Mouse (Mus musculus) kidney, embryonic 14.5 days (tissue): ENCODE data around the gene Adm2. TPM values are rescaled to one million over a fixed set of nuclear protein-coding genes. Genes with fewer than 3 reads are reported as not detected.

Source experiments
- ATAC-seq: fragments of 200-750 bp; cut with Nextera tagmentation; 2 replicates; pipeline ENCODE4 v1.8.0; 2017; ENCODE audit warnings: moderate number of reproducible peaks, mild to moderate bottlenecking, moderate TSS enrichment, moderate library complexity; ENCODE audit not compliant: low FRiP score, low TSS enrichment
- H3K27ac ChIP-seq: fragments of 300-500 bp; sonication (generic); 2 replicates; pipeline ENCODE4 v1.5.1; 2014; ENCODE audit warnings: low read depth, mild to moderate bottlenecking, low read length, moderate library complexity, mixed read lengths
- H3K27me3 ChIP-seq: fragments of 300-500 bp; sonication (generic); 2 replicates; pipeline ENCODE4 v1.6.1; 2014; ENCODE audit warnings: mild to moderate bottlenecking, low read length; ENCODE audit not compliant: control insufficient read depth, insufficient read depth
- H3K36me3 ChIP-seq: fragments of 300-500 bp; sonication (generic); 2 replicates; pipeline ENCODE4 v1.6.1; 2014; ENCODE audit warnings: low read length, mixed read lengths; ENCODE audit not compliant: control insufficient read depth, insufficient read depth
- H3K4me1 ChIP-seq: fragments of 300-500 bp; sonication (generic); 2 replicates; pipeline ENCODE4 v1.6.1; 2014; ENCODE audit warnings: low read length, mixed read lengths; ENCODE audit not compliant: control insufficient read depth, insufficient read depth
- H3K4me2 ChIP-seq: fragments of 300-500 bp; sonication (generic); replicated peaks from 2 replicates; pipeline ENCODE4 v1.6.1; 2014; ENCODE audit warnings: low read depth, mild to moderate bottlenecking, low read length
- H3K4me3 ChIP-seq: fragments of 300-500 bp; sonication (generic); 2 replicates; pipeline ENCODE4 v1.5.1; 2014; ENCODE audit warnings: mild to moderate bottlenecking, low read length
- H3K9ac ChIP-seq: fragments of 300-500 bp; sonication (generic); 2 replicates; pipeline ENCODE4 v1.6.1; 2014; ENCODE audit warnings: low read depth, mild to moderate bottlenecking, low read length, moderate library complexity
- H3K9me3 ChIP-seq: fragments of 300-500 bp; sonication (generic); 2 replicates; pipeline ENCODE4 v1.6.1; 2016; ENCODE audit warnings: low read length; ENCODE audit not compliant: control insufficient read depth
- WGBS: fragments of 180-500 bp; shearing (Covaris S2); extraction: QIAGEN DNeasy Blood & Tissue Kit; methylation state at CpG from one replicate; pipeline ENCODE4 v1.1.7; 2014; 5-methylcytosine and 5-hydroxymethylcytosine counted together
- polyA plus RNA-seq: library from polyadenylated mRNA; unstranded; fragments of >200 nt; fragmentation: Nextera tagmentation; extraction: Ambion mirVana; gene quantifications from 2 replicates; pipeline ENCODE4 v1.2.1, GENCODE M21; 2014

The Adm2 gene
- polyA plus RNA-seq, 1 experiment from 2014 or later = 0.43 TPM

DNA sequence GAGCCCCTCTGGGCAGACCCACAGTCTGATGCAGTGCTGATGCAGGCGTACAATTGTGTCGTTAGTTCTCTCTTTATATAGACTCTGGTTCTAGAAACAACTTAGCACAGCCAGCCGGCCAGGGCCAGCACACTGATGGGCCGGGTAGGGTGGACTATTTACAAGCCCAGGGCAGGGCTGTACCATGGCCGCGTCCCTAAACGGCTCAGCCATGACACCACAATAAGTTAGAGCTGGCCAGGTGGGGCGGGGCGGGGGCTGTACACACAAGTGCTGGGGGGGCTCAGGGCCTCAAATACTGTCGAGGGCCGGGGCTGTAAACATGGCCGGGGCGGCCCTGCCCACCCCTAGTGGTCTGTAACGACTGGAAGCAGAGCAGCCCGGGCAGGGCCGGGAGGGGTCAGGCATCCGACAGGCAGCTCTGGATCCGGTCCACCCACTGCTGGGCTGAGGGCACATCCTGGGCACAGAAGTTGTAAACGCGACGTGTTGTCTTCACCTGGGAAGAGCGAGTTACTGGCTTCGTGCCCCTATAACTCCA lies 34.2 kb upstream of the Adm2 start:
- Histone ChIP-seq H3K4me3 (no peak overlapping the region), H3K9me3 (no peaks in the 10 kb centered on the region), H3K4me2 (no peak overlapping the region), H3K9ac (no peak overlapping the region), H3K4me1 (no peaks in the 10 kb centered on the region), H3K27me3 (no peaks in the 10 kb centered on the region), H3K36me3 (peaks cover 76% of the 10 kb centered on the region), H3K27ac (no peak overlapping the region)
- WGBS = 83% methylated on average over 23 of the region's 23 CpGs
- 0 out of 2 replicates have a peak, but pooled peaks have one; percentile 11 for ATAC-seq

DNA sequence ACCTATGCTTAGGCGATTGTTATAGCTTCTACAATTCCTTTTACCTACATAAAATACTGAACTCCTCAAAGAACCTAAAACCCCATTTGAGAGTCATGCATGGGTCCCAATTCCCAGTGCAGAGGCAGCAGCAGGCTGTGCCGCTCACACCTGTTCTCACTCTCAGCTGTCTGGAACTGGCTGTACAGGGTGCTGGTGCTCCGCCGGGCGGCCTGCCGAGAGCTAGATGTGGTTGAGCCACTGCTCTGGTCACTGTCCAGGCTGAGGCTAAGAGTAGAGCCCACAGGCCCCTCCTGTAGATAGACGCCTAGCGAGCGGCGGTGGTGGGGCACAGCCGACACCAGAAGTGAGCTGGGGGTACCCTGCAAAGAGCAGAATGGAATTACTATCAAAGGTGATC lies 33.1 kb upstream of the Adm2 start:
- no peaks in the 10 kb centered on the region for H3K9me3 ChIP-seq
- no peaks in the 10 kb centered on the region for H3K27me3 ChIP-seq
- H3K36me3 ChIP-seq = peaks cover 79% of the 10 kb centered on the region
- no peak overlapping the region for H3K4me3 ChIP-seq
- no peaks in the 10 kb centered on the region for H3K4me1 ChIP-seq
- WGBS = 95% methylated on average over 11 of the region's 11 CpGs
- no peak overlapping the region for H3K27ac ChIP-seq
- no peak for ATAC-seq
- H3K4me2 ChIP-seq = no peak overlapping the region
- H3K9ac ChIP-seq = no peak overlapping the region

DNA sequence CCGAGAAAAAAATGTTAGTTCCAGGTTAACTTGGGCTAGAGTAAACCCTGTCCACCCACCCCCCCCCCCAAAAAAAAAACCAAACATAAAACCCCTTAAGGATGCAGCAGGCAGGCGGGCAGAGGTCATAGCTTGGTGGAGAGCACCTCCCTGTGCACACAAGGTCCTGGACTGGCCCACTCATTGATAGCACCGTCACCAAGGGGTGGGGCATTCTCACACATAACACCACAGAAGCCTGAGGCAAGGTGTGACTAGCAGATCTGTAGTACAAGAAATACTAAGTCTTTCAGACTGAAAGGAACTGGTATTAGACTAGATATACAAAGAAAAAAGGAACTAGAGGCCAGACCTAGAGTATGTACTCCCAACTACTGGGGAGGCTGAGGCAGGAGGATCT lies 31.0 kb upstream of the Adm2 start:
- WGBS = 88% methylated on average over 3 of the region's 3 CpGs
- Histone ChIP-seq H3K4me1 (no peaks in the 10 kb centered on the region), H3K27ac (no peak overlapping the region), H3K4me3 (no peak overlapping the region), H3K9me3 (no peaks in the 10 kb centered on the region), H3K9ac (no peak overlapping the region), H3K4me2 (no peak overlapping the region), H3K27me3 (no peaks in the 10 kb centered on the region), H3K36me3 (peaks cover 86% of the 10 kb centered on the region)
- ATAC-seq = no peak

DNA sequence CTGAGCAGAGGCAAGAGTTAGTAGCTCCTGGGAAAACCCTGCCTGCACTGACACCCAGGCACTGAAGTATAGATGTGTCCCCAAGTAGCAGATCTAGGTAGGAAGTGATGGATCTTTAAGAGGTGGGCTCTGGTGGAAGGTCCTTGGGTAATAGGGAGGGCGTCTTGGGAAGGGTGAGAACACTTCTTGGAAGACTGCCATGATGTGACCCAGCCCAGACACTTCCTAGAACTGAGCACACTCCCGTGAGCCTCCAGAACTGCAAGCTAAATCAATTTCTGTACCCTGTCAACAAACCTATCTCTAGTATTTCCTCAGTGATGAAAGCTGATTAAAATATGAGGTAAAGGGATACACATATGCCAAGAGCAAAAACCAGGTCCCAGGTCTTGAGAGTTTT lies 29.7 kb upstream of the Adm2 start:
- H3K36me3 ChIP-seq = peaks cover 86% of the 10 kb centered on the region
- H3K27me3 ChIP-seq = no peaks in the 10 kb centered on the region
- H3K4me2 ChIP-seq = no peak overlapping the region
- H3K4me1 ChIP-seq = no peaks in the 10 kb centered on the region
- no peak for ATAC-seq
- no peak overlapping the region for H3K4me3 ChIP-seq
- no peaks in the 10 kb centered on the region for H3K9me3 ChIP-seq
- H3K27ac ChIP-seq = no peak overlapping the region
- no peak overlapping the region for H3K9ac ChIP-seq
- 71% methylated on average over 2 of the region's 2 CpGs for WGBS

DNA sequence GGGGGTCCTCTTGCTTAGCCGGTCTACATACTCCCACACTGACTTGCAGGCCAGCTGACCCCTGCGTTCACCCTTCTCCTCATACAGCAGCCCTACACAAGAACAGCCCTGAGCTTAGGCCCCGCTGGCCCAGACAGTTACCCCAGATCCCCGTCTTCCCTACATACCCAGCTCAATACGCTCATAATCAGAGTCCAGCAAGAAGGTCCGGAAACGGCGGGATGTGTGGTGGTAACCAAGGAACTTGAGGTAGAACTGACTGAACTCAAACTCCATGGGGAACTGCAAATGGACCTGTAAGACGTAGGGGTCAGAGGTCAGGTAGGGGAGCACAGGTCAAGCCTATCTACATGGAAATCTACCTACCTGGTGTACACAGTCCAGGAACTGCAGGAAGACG lies 28.7 kb upstream of the Adm2 start:
- no peaks in the 10 kb centered on the region for H3K9me3 ChIP-seq
- no peak overlapping the region for H3K27ac ChIP-seq
- no peaks in the 10 kb centered on the region for H3K27me3 ChIP-seq
- no peak overlapping the region for H3K4me3 ChIP-seq
- H3K4me2 ChIP-seq = no peak overlapping the region
- no peaks in the 10 kb centered on the region for H3K4me1 ChIP-seq
- ATAC-seq = no peak
- H3K9ac ChIP-seq = no peak overlapping the region
- 93% methylated on average over 10 of the region's 10 CpGs for WGBS
- peaks cover 76% of the 10 kb centered on the region for H3K36me3 ChIP-seq

DNA sequence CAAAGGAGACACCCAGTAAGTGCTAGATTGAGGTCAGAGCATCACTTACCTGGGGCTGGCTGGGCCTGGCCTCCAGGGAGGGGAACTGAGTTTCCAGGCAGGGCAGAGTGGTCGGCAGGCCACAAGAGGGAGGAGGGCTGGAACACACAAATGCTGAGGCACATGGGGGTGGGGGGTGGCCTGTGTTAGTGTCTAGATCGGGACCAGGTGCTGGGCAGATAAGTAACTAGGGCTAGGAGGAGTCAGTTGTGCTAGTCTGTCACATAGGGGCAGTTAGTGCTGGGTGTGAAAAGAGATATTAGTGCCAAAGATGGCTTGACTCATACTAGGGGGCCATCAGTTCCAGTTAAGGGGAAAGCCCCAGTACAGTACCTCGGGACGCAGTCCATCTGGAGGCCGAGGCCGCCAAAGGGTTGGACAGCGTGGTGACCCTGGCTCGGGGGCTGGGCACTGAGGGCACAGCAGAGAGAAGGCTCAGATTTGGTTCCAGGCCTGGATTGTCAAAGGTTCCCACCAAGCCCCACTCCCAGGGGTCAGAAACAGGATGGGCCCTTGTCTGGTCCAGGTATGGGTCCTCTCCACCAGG lies 26.8 kb upstream of the Adm2 start:
- Histone ChIP-seq H3K9me3 (no peaks in the 10 kb centered on the region), H3K9ac (no peak overlapping the region), H3K27ac (no peak overlapping the region), H3K4me3 (no peak overlapping the region), H3K4me2 (no peak overlapping the region), H3K4me1 (no peaks in the 10 kb centered on the region), H3K27me3 (no peaks in the 10 kb centered on the region), H3K36me3 (peaks cover 75% of the 10 kb centered on the region)
- 82% methylated on average over 8 of the region's 8 CpGs for WGBS
- no peak for ATAC-seq

DNA sequence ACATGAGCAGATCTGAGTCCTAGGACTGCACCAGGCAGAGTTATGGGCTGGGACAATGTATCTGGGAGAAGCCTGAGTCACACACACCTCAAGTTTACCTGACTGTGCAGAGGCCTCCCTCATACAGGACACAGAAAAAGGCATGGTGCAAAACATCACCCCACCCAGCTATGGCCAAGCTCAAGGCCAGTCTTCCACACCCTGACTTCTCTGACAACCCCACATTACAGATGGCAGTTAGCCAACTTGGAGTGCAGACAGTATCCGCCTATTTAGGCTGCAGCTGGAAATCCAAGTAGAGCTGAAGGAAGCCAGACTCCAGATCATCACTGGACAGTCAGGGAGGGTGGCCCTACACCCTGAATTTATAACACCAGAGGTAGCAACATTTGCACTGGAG lies 26.1 kb upstream of the Adm2 start:
- Histone ChIP-seq H3K4me2 (no peak overlapping the region), H3K36me3 (peaks cover 78% of the 10 kb centered on the region), H3K9ac (no peak overlapping the region), H3K9me3 (no peaks in the 10 kb centered on the region), H3K27me3 (no peaks in the 10 kb centered on the region), H3K4me3 (no peak overlapping the region), H3K27ac (no peak overlapping the region), H3K4me1 (no peaks in the 10 kb centered on the region)
- no peak for ATAC-seq
- WGBS = 70% methylated on average over 1 of the region's 1 CpGs

DNA sequence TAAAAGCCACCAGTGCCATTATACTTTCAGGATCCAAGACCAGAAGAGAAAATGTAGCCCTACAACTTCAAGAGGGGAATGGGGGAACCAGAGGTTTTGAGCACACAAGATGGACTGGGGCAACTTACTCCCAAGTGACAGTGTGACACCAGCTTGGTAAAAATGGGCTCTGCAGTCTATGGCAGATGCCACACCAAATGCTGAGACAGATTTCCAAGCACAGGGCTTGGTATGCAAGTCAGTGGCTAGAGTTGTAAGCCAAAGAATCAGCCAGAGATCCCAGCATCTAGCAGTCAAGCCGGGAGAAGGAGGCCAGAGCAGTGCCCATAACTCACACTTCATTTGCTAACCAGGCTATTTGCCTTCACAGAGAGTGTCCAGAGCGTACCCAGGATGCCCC lies 24.8 kb upstream of the Adm2 start:
- H3K9me3 ChIP-seq = no peaks in the 10 kb centered on the region
- H3K9ac ChIP-seq = no peak overlapping the region
- H3K36me3 ChIP-seq = peaks cover 79% of the 10 kb centered on the region
- H3K27me3 ChIP-seq = no peaks in the 10 kb centered on the region
- no peak overlapping the region for H3K4me2 ChIP-seq
- no peak overlapping the region for H3K4me3 ChIP-seq
- 94% methylated on average over 2 of the region's 2 CpGs for WGBS
- no peaks in the 10 kb centered on the region for H3K4me1 ChIP-seq
- no peak overlapping the region for H3K27ac ChIP-seq
- ATAC-seq = no peak

DNA sequence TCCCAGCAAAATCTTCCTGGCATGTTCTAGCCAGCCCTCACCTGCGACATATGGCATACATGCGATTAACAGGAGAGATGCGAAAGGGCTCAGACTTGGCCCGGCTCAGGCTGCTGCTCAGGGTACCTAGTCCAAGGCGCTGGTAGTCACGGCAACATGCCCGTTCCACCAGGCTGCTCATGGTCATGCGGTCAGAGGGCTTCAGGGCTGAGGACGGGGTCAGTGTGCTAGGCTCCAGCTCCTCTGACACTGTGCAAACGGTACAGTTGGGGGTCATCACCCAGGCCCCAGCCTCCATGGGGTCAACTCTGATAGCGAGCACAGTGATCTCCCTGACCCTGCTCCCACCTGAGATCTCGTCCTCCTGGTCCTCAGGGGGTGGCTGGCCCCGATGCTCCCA lies 22.3 kb upstream of the Adm2 start:
- no peak for ATAC-seq
- 85% methylated on average over 13 of the region's 13 CpGs for WGBS
- H3K36me3 ChIP-seq = peaks cover 79% of the 10 kb centered on the region

More for the DNA sequence above, 22.3 kb upstream of the Adm2 start:
- no peak overlapping the region for H3K27ac ChIP-seq
- H3K4me3 ChIP-seq = no peak overlapping the region
- no peak overlapping the region for H3K9ac ChIP-seq
- H3K9me3 ChIP-seq = no peaks in the 10 kb centered on the region
- no peaks in the 10 kb centered on the region for H3K27me3 ChIP-seq
- no peak overlapping the region for H3K4me2 ChIP-seq
- no peaks in the 10 kb centered on the region for H3K4me1 ChIP-seq
